Mouse (Mus musculus): ENCODE results near the gene Ache. TPM values are rescaled to one million over a fixed set of nuclear protein-coding genes. Genes with fewer than 3 reads are reported as not detected.
A peak's percentile ranks its signal among the peaks of the same experiment; 100 is the strongest.
"Not testable (repeated sequence)": the region's sequence is repeated elsewhere in the genome, so short reads cannot be mapped to it uniquely, and the experiment has no call there.

Ache gene
- total and polyA plus RNA-seq, 3 experiments = 7.4 to 168 (median 46.4) TPM

DNA sequence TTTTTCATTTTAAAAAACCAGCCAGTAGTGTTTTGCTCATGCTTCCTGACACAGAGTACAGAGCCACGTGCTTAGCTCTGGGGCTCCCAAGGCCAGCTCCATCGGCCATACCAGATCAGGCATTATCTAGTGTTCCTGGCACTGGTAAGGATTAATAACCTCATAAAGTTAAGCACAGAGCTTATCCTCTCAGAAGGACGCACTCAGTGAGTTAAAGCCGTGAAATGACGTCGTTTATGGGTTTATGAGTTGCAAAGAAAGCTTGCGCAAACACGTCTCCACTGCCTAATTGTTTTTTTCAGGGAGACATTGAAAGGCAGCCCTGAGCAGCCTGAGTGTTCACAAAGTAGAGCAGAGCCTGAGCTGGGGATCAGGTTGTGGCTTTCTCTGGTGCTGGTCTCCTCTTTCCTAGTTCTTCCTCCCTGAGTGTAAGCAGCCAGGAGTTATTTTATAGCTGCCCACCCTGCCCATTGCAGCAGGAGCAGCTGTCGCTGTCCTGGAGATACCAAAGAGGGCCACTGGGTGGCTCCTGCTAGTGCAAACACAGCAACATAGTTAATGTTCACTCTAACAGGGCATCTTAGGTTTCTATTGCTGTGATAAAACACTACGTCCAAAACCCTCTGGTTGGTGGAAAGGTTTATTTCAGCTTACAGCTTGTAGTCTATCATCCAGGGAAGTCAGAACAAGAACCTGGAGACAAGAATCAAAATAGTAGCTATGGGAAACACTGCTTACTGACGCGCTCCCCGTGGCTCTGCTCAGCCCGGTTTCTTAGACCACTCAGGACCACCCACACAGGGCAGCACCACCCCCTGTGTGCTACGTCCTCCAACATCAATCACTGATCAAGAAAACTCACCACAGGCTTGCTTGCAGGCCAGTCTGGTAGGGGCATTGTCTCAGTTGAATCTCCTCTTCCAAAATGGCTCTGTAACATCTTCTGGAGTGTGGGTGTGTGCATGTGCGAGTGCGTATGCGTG lies 9.7 kb upstream of the Ache start:
- Histone ChIP-seq H3K9me3 (replicated peaks) (no peaks in the 10 kb centered on the region), H3K4me1 (ENCODE audit: insufficient read depth, low read depth, low read length) (no peaks in the 10 kb centered on the region), H3K36me3 (replicated peaks) (no peaks in the 10 kb centered on the region), H3K4me3 (ENCODE audit: low read depth, low read length) (no peak overlapping the region), H3K27me3 (ENCODE audit: insufficient read depth, low read length) (peaks cover 16% of the 10 kb centered on the region)
- TF ChIP-seq POLR2AphosphoS5 (IDR thresholded peaks at IDR 0.05; ENCODE audit: insufficient replicate concordance, low read depth, low read length) (no peak), GATA2 (IDR thresholded peaks at IDR 0.05; ENCODE audit: borderline replicate concordance, low read depth, low read length) (no peak), TAL1 (conservative IDR thresholded peaks at IDR 0.05; ENCODE audit: low read depth, low read length) (no peak), GATA1 (IDR thresholded peaks at IDR 0.05; ENCODE audit: borderline replicate concordance, low read length) (no peak), CTCF (IDR thresholded peaks at IDR 0.05; ENCODE audit: low read depth, low read length) (no peak)
- ATAC-seq (ENCODE audit: extremely low read depth, insufficient number of reproducible peaks, low FRiP score, poor library complexity, severe bottlenecking) (no peak), DNase-seq (ENCODE audit: low spot score) (no peak)

- H3K4me3 ChIP-seq (ENCODE audit: low read depth, low read length); H3K9me3 ChIP-seq (replicated peaks); DNase-seq (ENCODE audit: low spot score); ATAC-seq (ENCODE audit: extremely low read depth, insufficient number of reproducible peaks, low FRiP score, poor library complexity, severe bottlenecking); H3K36me3 ChIP-seq (replicated peaks): not testable (repeated sequence)
- peaks cover 33% of the 10 kb centered on the region for H3K4me1 ChIP-seq (ENCODE audit: insufficient read depth, low read depth, low read length)
- peaks cover 21% of the 10 kb centered on the region for H3K27me3 ChIP-seq (ENCODE audit: insufficient read depth, low read length)
Observed at GRCm38 (mm10) chr5:137284411-137284810, 2.9 kb upstream of the Ache start.

GRCm38 (mm10) chr5:137285045-137285444 lies 2.3 kb upstream of the Ache start:
- no peak for TF ChIP-seq GATA2 (IDR thresholded peaks at IDR 0.05; ENCODE audit: borderline replicate concordance, low read depth, low read length)
- peak; percentile 59 for TF ChIP-seq CTCF (IDR thresholded peaks at IDR 0.05; ENCODE audit: low read depth, low read length)
- Histone ChIP-seq H3K36me3 (replicated peaks) (no peaks in the 10 kb centered on the region), H3K27me3 (ENCODE audit: insufficient read depth, low read length) (peaks cover 19% of the 10 kb centered on the region), H3K9me3 (replicated peaks) (no peaks in the 10 kb centered on the region), H3K4me1 (ENCODE audit: insufficient read depth, low read depth, low read length) (peaks cover 39% of the 10 kb centered on the region), H3K4me3 (ENCODE audit: low read depth, low read length) (no peak overlapping the region)
- DNase-seq (ENCODE audit: low spot score) = no peak
- no peak for ATAC-seq (ENCODE audit: extremely low read depth, insufficient number of reproducible peaks, low FRiP score, poor library complexity, severe bottlenecking)

DNA sequence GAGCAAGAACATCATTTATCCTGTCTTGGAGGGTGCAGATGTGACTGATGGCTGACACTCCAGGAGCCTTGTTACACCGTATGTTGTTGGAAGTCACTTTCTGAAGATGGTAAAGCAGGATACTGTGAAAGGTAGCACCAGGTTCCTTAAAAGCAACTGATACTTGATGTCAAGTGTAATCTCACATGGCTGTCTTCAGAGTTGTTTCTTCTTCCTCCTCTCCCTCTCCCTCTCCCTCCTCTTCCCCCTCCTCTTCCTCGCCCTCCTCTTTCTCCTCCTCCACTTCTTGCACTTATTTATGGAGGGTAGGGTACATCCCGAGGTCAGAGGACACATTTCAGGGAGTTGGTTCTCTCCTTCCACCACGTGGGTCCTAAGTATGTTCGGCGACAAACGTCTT lies 1.3 kb upstream of the Ache start:
- no peak for TF ChIP-seq POLR2AphosphoS5 (IDR thresholded peaks at IDR 0.05; ENCODE audit: insufficient replicate concordance, low read depth, low read length)
- no peak for TF ChIP-seq GATA2 (IDR thresholded peaks at IDR 0.05; ENCODE audit: borderline replicate concordance, low read depth, low read length)
- no peak for TF ChIP-seq TAL1 (conservative IDR thresholded peaks at IDR 0.05; ENCODE audit: low read depth, low read length)
- TF ChIP-seq CTCF (IDR thresholded peaks at IDR 0.05; ENCODE audit: low read depth, low read length) = no peak
- no peak for TF ChIP-seq GATA1 (IDR thresholded peaks at IDR 0.05; ENCODE audit: borderline replicate concordance, low read length)
- no peak for ATAC-seq (ENCODE audit: extremely low read depth, insufficient number of reproducible peaks, low FRiP score, poor library complexity, severe bottlenecking)
- H3K9me3 ChIP-seq (replicated peaks) = no peaks in the 10 kb centered on the region
- peaks cover 17% of the 10 kb centered on the region for H3K27me3 ChIP-seq (ENCODE audit: insufficient read depth, low read length)
- H3K36me3 ChIP-seq (replicated peaks) = peaks cover 2% of the 10 kb centered on the region
- no peak for DNase-seq (ENCODE audit: low spot score)
- H3K4me1 ChIP-seq (ENCODE audit: insufficient read depth, low read depth, low read length) = peaks cover 49% of the 10 kb centered on the region
- H3K4me3 ChIP-seq (ENCODE audit: low read depth, low read length) = no peak overlapping the region

DNA sequence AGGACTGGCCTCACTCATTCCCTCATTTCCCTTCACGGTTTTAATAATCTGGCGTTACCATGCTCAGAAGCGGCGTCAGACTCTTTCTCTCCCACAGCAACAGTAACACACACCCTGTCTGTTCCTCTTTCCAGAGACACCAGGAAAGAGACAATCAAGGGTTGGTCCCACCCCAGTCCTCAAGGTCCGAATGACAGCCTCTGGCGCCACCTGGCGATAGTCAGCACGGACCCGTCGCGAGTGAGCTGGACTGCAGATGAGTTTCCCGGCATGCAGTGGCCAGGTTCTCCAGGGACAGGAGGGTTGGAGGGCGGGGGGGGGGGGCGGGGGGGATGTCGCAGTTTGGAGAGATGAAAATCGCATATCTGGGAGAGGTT lies 676 bp upstream of the Ache start:
- DNase-seq (ENCODE audit: low spot score) = peak; percentile 77
- Histone ChIP-seq H3K36me3 (replicated peaks) (peaks cover 6% of the 10 kb centered on the region), H3K4me3 (ENCODE audit: low read depth, low read length) (peak overlapping the region; percentile 78; the same call in 1 of the 2 replicates), H3K4me1 (ENCODE audit: insufficient read depth, low read depth, low read length) (peaks cover 55% of the 10 kb centered on the region), H3K27me3 (ENCODE audit: insufficient read depth, low read length) (peaks cover 15% of the 10 kb centered on the region), H3K9me3 (replicated peaks) (no peaks in the 10 kb centered on the region)
- TF ChIP-seq CTCF (IDR thresholded peaks at IDR 0.05; ENCODE audit: low read depth, low read length) = peak; percentile 35; the same call in 1 of the 2 replicates
- no peak for TF ChIP-seq GATA1 (IDR thresholded peaks at IDR 0.05; ENCODE audit: borderline replicate concordance, low read length)
- ATAC-seq (ENCODE audit: extremely low read depth, insufficient number of reproducible peaks, low FRiP score, poor library complexity, severe bottlenecking) = no peak

GRCm38 (mm10) chr5:137287953-137288743 lies 829 bp downstream of the Ache start:
- H3K4me3 ChIP-seq (ENCODE audit: low read depth, low read length) = peak overlapping the region; percentile 78
- H3K4me1 ChIP-seq (ENCODE audit: insufficient read depth, low read depth, low read length) = peaks cover 70% of the 10 kb centered on the region
- DNase-seq (ENCODE audit: low spot score) = peak; percentile 55
- peaks cover 15% of the 10 kb centered on the region for H3K27me3 ChIP-seq (ENCODE audit: insufficient read depth, low read length)
- H3K36me3 ChIP-seq (replicated peaks) = peaks cover 15% of the 10 kb centered on the region
- no peaks in the 10 kb centered on the region for H3K9me3 ChIP-seq (replicated peaks)
- no peak for ATAC-seq (ENCODE audit: extremely low read depth, insufficient number of reproducible peaks, low FRiP score, poor library complexity, severe bottlenecking)
- TF ChIP-seq CTCF (IDR thresholded peaks at IDR 0.05; ENCODE audit: low read depth, low read length) = no peak
- no peak for TF ChIP-seq GATA2 (IDR thresholded peaks at IDR 0.05; ENCODE audit: borderline replicate concordance, low read depth, low read length)
- TF ChIP-seq GATA1 (IDR thresholded peaks at IDR 0.05; ENCODE audit: borderline replicate concordance, low read length) = no peak
- TF ChIP-seq POLR2AphosphoS5 (IDR thresholded peaks at IDR 0.05; ENCODE audit: insufficient replicate concordance, low read depth, low read length) = no peak
- TF ChIP-seq TAL1 (conservative IDR thresholded peaks at IDR 0.05; ENCODE audit: low read depth, low read length) = no peak

All from G1E (cell line).